Mouse (Mus musculus) WW6 (cell line): ENCODE data around the gene Cpne9.
A peak's percentile ranks its signal among the peaks of the same experiment; 100 is the strongest.

Source experiments
- DNase-seq: peaks from one replicate; pipeline ENCODE4 v3.0.0-alpha.2; 2013; ENCODE audit warnings: low read depth, low spot score

Gene Cpne9

GRCm38 (mm10) chr6:113282101-113282802 lies at the start of gene Cpne9:
TSS of gene Cpne9 (plus strand) at chr6:113282307.
- peak; percentile 73 for DNase-seq

GRCm38 (mm10) chr6:113235141-113235540 lies 47.0 kb upstream of the Cpne9 start:
- DNase-seq, result no peak

- DNase-seq, result peak; percentile 99
Measured at GRCm38 (mm10) chr6:113237542-113238270, 44.4 kb upstream of the Cpne9 start, which contains the start of gene Mtmr14. TSS of gene Mtmr14 (plus strand) at chr6:113237843.

- no peak for DNase-seq
Measured at GRCm38 (mm10) chr6:113238442-113238841, 43.7 kb upstream of the Cpne9 start.

DNA sequence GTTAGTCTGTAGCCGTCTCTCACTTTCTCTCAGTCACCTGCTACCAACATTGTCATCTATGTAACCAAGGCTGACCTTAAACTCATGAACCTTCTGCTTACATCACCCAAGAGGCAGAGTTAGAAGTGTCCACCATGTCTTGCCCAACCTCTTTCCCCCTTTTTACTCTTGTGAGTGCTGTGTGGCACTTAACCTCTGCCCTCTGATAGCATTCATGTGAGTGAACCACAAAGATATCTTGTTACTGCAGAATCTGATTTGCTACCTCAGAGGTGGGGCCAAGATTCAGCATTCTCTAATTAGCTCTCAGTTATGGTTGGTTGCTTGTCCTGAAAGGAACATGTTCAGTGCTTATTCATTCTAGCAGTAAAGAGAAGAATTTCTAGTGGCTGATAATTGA lies 39.4 kb upstream of the Cpne9 start:
- DNase-seq, result no peak

GRCm38 (mm10) chr6:113245585-113245984 lies 36.5 kb upstream of the Cpne9 start:
- no peak for DNase-seq

DNA sequence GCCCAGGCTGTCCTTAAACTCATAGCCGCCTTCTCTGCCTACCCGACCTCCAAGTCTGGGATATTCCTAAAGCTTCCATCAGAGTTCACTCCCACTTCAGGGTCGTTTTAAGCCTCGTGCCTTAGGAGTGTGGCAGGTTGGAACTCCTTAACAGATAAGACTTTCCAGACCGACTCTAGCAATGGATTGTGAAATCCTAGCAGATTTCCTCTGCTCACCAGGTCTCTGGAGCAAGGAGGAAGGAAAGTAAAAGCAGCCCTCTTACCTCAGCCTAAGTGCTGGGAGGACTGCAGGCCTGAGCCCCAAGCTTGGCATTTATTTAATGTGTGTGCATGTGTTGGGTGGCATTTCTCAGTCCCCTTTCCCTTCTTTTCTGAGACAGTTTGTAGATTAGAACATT lies 31.3 kb upstream of the Cpne9 start:
- DNase-seq, result no peak

GRCm38 (mm10) chr6:113251921-113252320 lies 30.2 kb upstream of the Cpne9 start:
- peak; percentile 11 for DNase-seq

- DNase-seq, result no peak
Measured at GRCm38 (mm10) chr6:113254899-113255298, 27.2 kb upstream of the Cpne9 start.

DNA sequence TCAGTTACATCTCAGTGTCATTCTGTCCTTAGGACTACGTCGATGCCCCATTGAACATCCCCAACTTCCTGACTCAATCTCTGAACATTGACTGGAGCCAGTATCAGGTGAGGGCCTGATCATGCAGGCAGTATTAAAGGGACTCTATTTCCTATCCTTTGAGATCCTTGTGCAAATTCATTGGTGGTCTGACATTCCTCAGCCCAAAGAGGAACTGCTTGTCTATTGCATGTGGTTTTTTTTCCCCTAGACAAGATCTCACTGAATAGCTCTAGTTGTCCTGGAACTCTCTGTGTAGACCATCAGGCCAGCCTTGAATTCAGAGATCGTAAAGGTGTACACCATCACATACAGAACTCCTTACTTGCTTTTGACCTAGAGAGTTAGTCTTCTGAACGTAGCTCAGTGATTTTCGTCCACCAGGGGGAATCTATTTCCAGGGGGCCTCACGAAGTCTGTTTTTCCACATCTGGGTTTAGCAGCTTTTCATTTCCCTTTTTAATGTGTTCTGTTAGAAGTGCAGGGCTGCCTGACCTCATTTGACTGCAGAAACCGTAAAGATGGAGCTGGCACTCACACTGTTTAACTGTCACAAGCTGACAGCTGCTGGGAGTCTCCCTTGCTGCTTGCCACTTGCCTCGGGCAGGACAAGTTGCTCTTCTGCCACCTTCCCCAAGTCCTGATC lies 20.8 kb upstream of the Cpne9 start:
- no peak for DNase-seq

DNA sequence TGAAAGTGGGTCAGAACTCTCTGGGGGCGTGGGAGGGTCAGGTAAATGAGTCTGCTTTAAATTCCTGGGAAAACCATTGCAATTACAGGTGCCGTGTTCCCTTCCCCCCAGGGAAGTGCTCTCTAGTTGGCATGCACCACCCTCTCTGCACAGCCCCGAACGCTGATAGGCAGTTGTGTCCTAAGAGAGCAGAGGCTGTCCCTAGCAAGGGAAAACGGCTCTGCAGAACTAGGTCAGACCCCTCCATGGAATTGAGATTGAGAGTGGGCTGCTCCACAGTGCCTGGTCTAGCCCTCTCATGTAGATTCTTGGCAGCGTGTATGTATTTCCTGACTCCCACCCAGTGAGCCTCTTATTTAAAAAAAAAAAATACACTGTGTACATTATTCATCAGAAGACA lies 18.6 kb upstream of the Cpne9 start:
- DNase-seq, result no peak

- no peak for DNase-seq
Measured at GRCm38 (mm10) chr6:113264429-113264828, 17.7 kb upstream of the Cpne9 start.

DNA sequence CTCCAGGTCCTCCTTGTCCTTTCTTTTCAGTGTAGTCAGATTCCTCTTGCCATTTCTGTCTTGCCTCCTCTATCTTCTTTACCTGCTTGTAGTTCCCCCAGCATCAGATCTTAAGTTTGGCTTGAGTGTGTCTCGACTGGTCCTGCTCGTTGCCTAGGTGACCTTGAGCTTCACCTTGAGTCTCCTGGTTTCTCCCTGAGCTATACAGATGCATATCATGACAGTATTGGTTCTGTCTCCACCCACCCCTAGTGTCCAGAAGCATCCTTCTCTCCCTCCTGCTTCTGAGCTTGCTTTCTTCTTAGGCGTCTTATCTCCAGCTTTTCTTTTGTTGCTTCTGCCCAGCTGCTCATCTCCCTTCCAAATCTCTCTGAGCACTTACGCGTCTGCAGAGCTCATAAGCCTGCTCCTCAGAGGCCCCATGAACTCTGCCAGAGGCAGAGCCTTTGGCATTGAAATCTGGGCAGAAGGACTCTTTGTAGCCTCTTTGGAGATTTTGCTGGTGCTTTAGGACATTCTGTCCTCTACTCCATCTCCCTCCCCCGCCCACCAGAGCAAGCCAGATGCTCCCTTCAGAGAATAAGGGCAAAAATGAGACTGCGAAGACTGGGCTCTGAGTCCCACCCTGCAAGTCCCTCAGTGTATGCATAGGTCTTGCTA lies 15.0 kb upstream of the Cpne9 start:
- no peak for DNase-seq

- no peak for DNase-seq
Measured at GRCm38 (mm10) chr6:113267988-113268387, 14.1 kb upstream of the Cpne9 start.

GRCm38 (mm10) chr6:113272365-113272764 lies 9.7 kb upstream of the Cpne9 start:
- no peak for DNase-seq

- DNase-seq, result no peak
Measured at GRCm38 (mm10) chr6:113276846-113277245, 5.3 kb upstream of the Cpne9 start.

GRCm38 (mm10) chr6:113281676-113282075 lies 431 bp upstream of the Cpne9 start:
- no peak for DNase-seq

- DNase-seq, result no peak
Measured at GRCm38 (mm10) chr6:113282969-113283368, 862 bp downstream of the Cpne9 start.

GRCm38 (mm10) chr6:113283500-113283899 lies 1.4 kb downstream of the Cpne9 start:
- peak; percentile 93 for DNase-seq

GRCm38 (mm10) chr6:113284931-113285330 lies 2.8 kb downstream of the Cpne9 start:
- no peak for DNase-seq

DNA sequence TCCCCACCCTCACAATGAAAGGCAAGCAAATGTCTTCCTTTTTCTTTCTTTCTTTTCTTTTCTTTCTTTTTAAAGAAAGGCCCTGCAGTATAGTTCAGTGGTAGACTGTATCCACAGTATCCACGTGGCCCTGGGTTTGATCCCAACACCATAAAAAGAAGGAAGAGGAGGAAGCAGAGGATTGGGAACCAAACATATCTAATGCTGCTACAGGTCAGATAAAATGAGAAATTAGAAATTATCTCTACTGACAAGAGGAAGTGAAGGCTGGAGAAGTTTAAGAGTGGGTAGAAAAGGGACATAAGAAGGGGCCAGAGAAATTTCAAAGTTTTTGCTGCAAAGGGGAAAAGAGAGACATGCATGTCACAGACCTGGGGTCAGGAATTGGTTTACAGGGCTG lies 4.2 kb downstream of the Cpne9 start:
- DNase-seq, result no peak

DNA sequence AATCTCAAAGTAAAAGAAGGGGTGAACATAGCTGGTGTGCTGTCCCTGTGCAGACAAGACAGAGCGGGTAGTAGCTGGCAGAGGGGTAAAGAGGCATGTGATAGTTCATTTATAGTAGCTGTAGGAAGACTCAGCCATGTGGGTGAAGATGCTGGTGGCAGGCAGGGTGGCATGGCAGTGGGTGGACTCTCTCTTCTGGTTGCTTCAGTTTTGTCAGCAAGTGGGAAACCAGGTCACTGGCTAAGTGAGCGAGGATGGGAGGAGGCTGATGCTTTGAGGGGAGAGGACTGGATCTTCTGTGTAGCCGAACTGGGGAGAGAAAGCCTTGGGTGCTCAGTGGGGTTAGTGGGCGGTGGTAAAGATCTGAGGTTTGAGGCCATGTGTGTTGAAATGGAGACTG lies 5.1 kb downstream of the Cpne9 start:
- no peak for DNase-seq
